26 mouse cellular contexts compared by ENCODE assay signal in the genomic region with DNA sequence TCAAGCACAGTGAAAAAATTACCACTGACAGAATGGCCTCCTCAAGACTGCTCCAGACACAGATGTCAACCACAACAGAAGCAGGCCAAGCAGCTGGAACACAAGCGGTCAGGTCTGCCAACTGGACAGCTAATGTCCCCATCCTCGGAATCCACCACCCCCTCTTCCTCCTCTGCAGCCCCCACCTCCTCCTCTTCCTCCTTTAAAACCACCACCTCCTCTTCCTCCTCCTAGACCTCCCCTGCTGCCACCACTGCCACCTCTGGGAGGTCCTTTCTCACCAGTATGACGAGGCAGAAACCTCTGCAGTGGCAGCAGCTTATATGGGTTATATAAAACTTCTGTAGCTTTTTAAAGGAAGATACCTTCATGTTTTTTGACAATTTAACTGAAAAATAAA.
DNase-seq lines count a peak whose midpoint lies in the region; ATAC-seq and TF ChIP-seq lines count a peak whose summit lies in the region.
"Had no signal": no experiment of that assay in that cellular context is flagged by ENCODE, and none has a peak within 500 bp of the region (broad histone marks: within the 10 kb centered on the region; RNA-seq: fewer than 3 reads in every experiment).

No protein-coding gene starts in this region.

- no peaks in the 10 kb centered on the region for H3K79me2 ChIP-seq in CH12.LX (replicated peaks; ENCODE audit: control insufficient read depth, extremely low read depth, insufficient read depth, poor library complexity, severe bottlenecking)

- no peak for TF ChIP-seq RAD21 in CH12.LX (IDR thresholded peaks at IDR 0.05; ENCODE audit: low read depth, low read length)

- no peaks in the 10 kb centered on the region for H3K27me3 ChIP-seq in megakaryocyte, embryonic 14.5 days (replicated peaks)
- H3K27me3 ChIP-seq in CH12.LX (replicated peaks), result no peaks in the 10 kb centered on the region
- H3K27me3 ChIP-seq: forebrain, embryonic 13.5 days; heart, embryonic 13.5 days; hindbrain, embryonic 13.5 days; Patski had no signal

- in situ Hi-C loops in CH12.LX (cut with MboI; ENCODE audit: low pct_ligation_motif_present, low pct_unique_long_range_greater_than_20kb, low sequenced_read_pairs), result no loop called here

- dilution Hi-C loops in CH12.LX (cut with MboI; ENCODE audit: extremely low pct_ligation_motif_present, extremely low pct_unique_long_range_greater_than_20kb, low sequenced_read_pairs), result no loop called here

- intact Hi-C loops in heart, postnatal 25 days (cut with DNase I), result no loop called here
- intact Hi-C loops in heart, postnatal 14 days (cut with DNase I), result no loop called here

- no peak overlapping the region for H3K4me2 ChIP-seq in CH12.LX (ENCODE audit: insufficient read depth, low read depth, poor library complexity, severe bottlenecking)
- H3K4me2 ChIP-seq: forebrain, embryonic 13.5 days; heart, embryonic 13.5 days; hindbrain, embryonic 13.5 days had no signal

- peak; percentile 91 for DNase-seq in heart, adult 11 months
- no peak for DNase-seq in heart, postnatal 25 days (ENCODE audit: low spot score)
- DNase-seq in heart, postnatal 14 days, result peak; percentile 12 to 31
- no peak for DNase-seq in heart, adult 8-10 months (ENCODE audit: low spot score)
- DNase-seq in CH12.LX (ENCODE audit: extremely low read depth), result no peak
- DNase-seq: adrenal gland, postnatal 10 days; adrenal gland, postnatal 36 days; cerebellum, adult 18-20 months; cerebellum, adult 9-10 months; cerebellum, postnatal 14 days; gastrocnemius, postnatal 25 days; kidney, adult 2 months had no signal

- peak overlapping the region; percentile 65 for H3K4me3 ChIP-seq in megakaryocyte, embryonic 14.5 days (replicated peaks)
- H3K4me3 ChIP-seq in CH12.LX (replicated peaks in 1 of 3; ENCODE audit: low read depth in 2 of 3, low read length in 2 of 3, poor library complexity in 1 of 3), result no peak overlapping the region
- H3K4me3 ChIP-seq: forebrain, embryonic 10.5 days; forebrain, embryonic 13.5 days; heart, embryonic 10.5 days; heart, embryonic 13.5 days; hindbrain, embryonic 13.5 days had no signal

- TF ChIP-seq CTCF in CH12.LX (conservative IDR thresholded peaks at IDR 0.05 in 1 of 2, IDR thresholded peaks at IDR 0.05 in 1 of 2; ENCODE audit: low read depth in 2 of 2, low read length in 2 of 2), result no peak

- TF ChIP-seq EP300 in CH12.LX (IDR thresholded peaks at IDR 0.05; ENCODE audit: low read length), result no peak

- no peak for ATAC-seq in megakaryocyte, adult 5-6 weeks (ENCODE audit: poor library complexity, severe bottlenecking)
- no peak for ATAC-seq in inflammation-experienced regulatory T-cells, adult 6 months
- ATAC-seq: CD4-positive, CD25-positive, alpha-beta regulatory T cell, adult 4 months; forebrain, embryonic 13.5 days; forebrain, embryonic 16.5 days; hindbrain, postnatal 0 days; intestine, postnatal 0 days; Patski had no signal

- no peak overlapping the region for H3K9ac ChIP-seq in CH12.LX (ENCODE audit: insufficient read depth, low read depth)
- H3K9ac ChIP-seq: forebrain, embryonic 13.5 days; heart, embryonic 13.5 days; hindbrain, embryonic 13.5 days had no signal

- H3K4me1 ChIP-seq in megakaryocyte, embryonic 14.5 days, result peaks cover 7% of the 10 kb centered on the region
- 0 out of 4 replicates have a peak, but pooled peaks cover 0 to 3% of the 10 kb centered on the region in 2 experiments for H3K4me1 ChIP-seq in CH12.LX (ENCODE audit: control insufficient read depth in 1 of 2, insufficient read depth in 2 of 2)
- H3K4me1 ChIP-seq: forebrain, embryonic 10.5 days; forebrain, embryonic 13.5 days; heart, embryonic 10.5 days; heart, embryonic 13.5 days; hindbrain, embryonic 13.5 days had no signal

- peaks cover 6% of the 10 kb centered on the region; the same call in 1 of the 2 replicates for H3K9me3 ChIP-seq in megakaryocyte, embryonic 14.5 days
- H3K9me3 ChIP-seq in CH12.LX (replicated peaks; ENCODE audit: low read length), result peaks cover 3% of the 10 kb centered on the region
- H3K9me3 ChIP-seq: G1E; heart, embryonic 10.5 days; hindbrain, embryonic 13.5 days had no signal

- TF ChIP-seq POLR2A in CH12.LX (IDR thresholded peaks at IDR 0.05; ENCODE audit: low read depth, low read length), result no peak

- H3K36me3 ChIP-seq in megakaryocyte, embryonic 14.5 days (replicated peaks; ENCODE audit: low read length), result peaks cover 21% of the 10 kb centered on the region
- H3K36me3 ChIP-seq in CH12.LX (replicated peaks in 1 of 2; ENCODE audit: control insufficient read depth in 1 of 2, insufficient read depth in 1 of 2, low read length in 1 of 2), result peaks cover 6 to 15% of the 10 kb centered on the region in 2 experiments

- H3K27ac ChIP-seq in CH12.LX (ENCODE audit: insufficient read depth, low read depth), result no peak overlapping the region
- H3K27ac ChIP-seq: forebrain, embryonic 10.5 days; forebrain, embryonic 13.5 days; heart, embryonic 10.5 days; heart, embryonic 13.5 days; hindbrain, embryonic 13.5 days; hindbrain, postnatal 0 days had no signal

TF ChIP-seq in CH12.LX, 34 proteins besides CTCF, POLR2A, EP300 and RAD21:
- TF ChIP-seq PAX5 (IDR thresholded peaks at IDR 0.05; ENCODE audit: low read length) (no peak), POLR2AphosphoS2 (IDR thresholded peaks at IDR 0.05; ENCODE audit: low read depth, low read length) (no peak), CHD1 (IDR thresholded peaks at IDR 0.05; ENCODE audit: low read depth, low read length) (no peak), MYC (IDR thresholded peaks at IDR 0.05; ENCODE audit: low read depth, low read length) (no peak), ZNF384 (IDR thresholded peaks at IDR 0.05; ENCODE audit: low read depth, low read length) (peak; percentile 55; the same call in 1 of the 2 replicates), MAFK (IDR thresholded peaks at IDR 0.05; ENCODE audit: insufficient replicate concordance, low read length) (no peak)

Comparison
In these comparisons a context has a peak if more than half of its experiments do, and no peak if none do; other contexts are left out.
1. DNase-seq: peak in heart, adult 11 months (single experiment) and heart, postnatal 14 days (2 of 2); none in heart, postnatal 25 days (single experiment), heart, adult 8-10 months (single experiment) and CH12.LX (single experiment).